Mouse (Mus musculus) thymus, postnatal 14 days (tissue): Measurements from ENCODE around the gene Kdm4b.

Source experiments
- DNase-seq: peaks from one replicate; pipeline ENCODE4 v3.0.0; 2021

Kdm4b gene

GRCm38 (mm10) chr17:56300186-56300585 is 25.7 kb upstream of the Kdm4b start, which contains the start of gene Arrdc5:
TSS of gene Arrdc5 (minus strand) at chr17:56300286.
- DNase-seq, result no peak

- DNase-seq, result peak; percentile 37
These were observed 23.4 kb upstream of the Kdm4b start for GRCm38 (mm10) chr17:56302363-56302996.

DNA sequence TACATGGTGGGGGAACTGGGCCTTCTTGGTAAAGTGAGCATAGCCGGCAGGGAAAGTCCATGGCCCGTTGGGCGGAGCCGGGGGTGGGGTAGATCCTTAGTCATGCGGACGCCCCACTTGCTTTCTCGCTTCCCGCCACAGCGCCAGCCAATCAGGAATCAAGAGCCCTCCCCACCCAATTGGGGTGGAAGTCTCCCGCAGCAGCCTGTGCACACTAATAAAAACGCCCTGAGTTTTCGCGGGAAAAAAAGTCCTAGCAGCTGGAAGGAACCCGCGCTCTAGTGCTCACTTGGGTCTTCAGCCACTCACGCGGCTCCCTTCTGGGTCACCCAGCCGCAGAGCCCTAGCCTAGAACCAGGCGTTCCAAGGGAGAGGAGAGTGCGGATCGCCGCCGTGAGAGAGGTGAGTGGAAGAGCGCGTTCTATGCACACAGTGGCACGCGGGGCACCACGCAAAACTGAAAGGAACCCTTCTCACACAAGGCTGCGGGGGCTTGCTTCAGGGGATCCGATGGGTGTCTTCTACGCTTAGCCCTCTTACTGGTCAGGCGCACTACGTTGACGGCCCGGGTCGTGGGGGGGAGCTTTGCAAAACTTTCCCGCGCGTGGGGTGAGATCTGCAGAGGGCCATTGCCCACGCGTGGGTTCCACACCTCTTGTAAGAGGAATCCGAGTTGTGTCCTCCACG is 22.6 kb upstream of the Kdm4b start, which contains the start of gene Uhrf1:
Uhrf1 (plus strand) TSS at position 162 of the 687 bp plus-strand sequence.
- peak; percentile 87 for DNase-seq

GRCm38 (mm10) chr17:56303847-56304586 is 21.8 kb upstream of the Kdm4b start:
- peak; percentile 98 for DNase-seq

GRCm38 (mm10) chr17:56304718-56305117 is 21.1 kb upstream of the Kdm4b start:
- peak; percentile 34 for DNase-seq

- DNase-seq, result peak; percentile 42
These were observed 20.7 kb upstream of the Kdm4b start for GRCm38 (mm10) chr17:56305156-56305555.

DNA sequence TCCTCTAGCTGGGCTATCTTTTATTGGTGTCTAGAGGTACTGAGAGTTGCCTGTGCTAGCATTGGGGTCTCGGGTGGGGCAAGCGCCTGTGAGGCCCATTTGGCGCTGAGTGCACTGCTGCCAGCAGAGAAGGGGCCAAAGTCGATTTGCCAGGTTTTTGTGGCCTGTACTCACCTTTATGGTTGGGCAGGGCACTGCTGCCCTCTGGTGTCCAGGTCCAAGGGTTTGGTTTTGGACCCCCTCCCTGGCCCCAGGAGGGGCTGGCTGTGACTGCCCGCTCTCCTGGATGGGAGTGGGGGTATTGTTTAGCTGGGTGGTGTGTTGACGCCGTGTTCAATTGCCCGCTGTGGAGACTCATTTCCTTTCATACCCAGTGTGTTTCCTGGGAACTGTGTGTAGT is 20.0 kb upstream of the Kdm4b start:
- peak; percentile 67 for DNase-seq

- DNase-seq, result no peak
These were observed 17.8 kb upstream of the Kdm4b start for GRCm38 (mm10) chr17:56308088-56308487.

DNA sequence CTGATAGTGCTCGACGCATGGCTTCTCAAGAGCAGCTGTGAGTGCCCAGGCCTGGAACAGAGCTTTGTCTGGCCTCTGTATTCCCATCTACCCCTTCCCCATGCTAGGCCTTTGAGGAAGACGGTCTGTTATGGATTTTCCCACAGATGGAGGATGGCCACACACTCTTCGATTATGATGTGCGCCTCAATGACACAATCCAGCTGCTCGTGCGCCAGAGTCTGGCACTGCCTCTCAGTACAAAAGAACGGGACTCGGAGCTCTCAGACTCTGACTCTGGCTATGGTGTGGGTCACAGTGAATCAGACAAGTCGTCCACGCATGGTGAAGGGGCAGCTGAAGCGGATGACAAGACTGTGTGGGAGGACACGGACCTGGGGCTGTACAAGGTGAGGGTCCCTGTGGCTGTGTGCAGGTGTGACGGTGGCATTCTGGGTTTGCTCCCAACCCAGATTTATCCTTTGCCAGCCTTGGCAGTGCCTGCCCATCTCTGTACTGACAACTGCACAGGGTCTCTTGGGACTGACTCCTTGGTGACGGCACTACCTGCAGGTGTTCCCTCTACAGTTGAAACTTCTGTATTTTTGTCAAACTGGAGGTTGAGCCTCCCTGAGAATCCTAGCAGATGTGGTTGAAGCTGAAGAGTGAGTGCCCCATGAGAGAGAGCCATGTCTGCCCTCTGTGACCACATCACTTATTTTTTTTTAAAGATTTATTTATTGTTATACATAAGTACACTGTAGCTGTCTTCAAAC is 16.5 kb upstream of the Kdm4b start:
- no peak for DNase-seq

- no peak for DNase-seq
These were observed 1.4 kb upstream of the Kdm4b start for GRCm38 (mm10) chr17:56324419-56324818.

GRCm38 (mm10) chr17:56326153-56327147 is 588 bp downstream of the Kdm4b start:
- DNase-seq, result no peak

DNA sequence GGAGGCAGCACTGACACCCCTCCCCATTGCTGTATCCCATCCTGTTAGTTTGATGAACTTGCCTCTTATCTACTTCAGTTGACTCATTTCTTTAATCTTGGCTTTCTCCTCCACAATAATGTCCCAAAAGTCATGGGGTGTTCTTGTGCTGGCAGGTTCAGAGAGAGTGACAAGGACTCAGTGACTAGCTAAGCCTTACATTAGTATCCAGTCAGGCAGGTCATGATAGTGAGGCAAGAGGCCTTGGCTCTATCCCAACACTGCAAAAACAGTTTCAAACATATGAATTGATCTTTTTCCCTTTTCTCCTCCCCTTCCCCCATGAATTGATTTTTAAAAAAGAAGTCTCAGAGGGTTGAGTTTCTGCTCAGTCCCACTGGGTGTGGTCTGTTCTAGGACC is 3.4 kb downstream of the Kdm4b start:
- DNase-seq, result no peak

- peak; percentile 60 for DNase-seq
These were observed 4.5 kb downstream of the Kdm4b start for GRCm38 (mm10) chr17:56330345-56330744.

DNA sequence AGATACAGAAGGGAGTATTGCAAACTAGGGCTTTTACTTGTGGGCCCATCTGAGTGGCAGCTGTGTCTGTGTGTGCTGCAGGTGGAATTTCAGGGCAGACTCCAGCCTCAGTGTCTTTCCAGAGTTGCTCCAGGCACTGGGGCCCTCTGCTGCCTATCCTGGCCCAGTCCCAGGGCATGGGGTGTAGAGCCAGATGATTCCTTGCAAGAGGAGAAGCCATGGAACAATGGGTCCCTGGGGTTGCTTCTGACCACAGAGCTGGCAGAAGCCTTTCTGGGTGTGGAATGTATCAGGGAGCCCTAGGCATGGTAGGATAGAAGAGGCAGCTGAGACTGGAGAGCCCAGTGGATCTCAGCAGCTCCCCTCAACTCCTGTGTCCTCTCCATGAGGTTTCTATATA is 5.4 kb downstream of the Kdm4b start:
- no peak for DNase-seq

DNA sequence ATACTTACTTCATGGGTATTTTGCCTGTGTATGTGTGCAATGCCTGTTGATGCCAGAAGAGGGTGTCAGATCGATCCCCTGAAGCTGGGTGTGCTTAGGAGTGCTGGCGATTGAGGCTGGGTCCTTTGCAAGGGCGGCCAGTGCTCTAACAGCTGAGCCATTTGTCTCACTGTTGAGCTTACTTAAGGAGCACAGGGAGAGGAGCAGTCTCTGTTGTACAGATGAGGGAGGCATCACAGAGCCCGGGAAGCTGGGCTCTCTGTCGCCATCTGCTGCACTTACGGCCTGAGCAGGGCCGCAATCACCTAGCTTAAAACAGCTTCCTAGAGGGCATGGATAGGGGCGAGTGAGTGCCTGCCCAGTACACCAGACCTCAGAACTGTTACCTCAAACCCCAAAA is 7.1 kb downstream of the Kdm4b start:
- peak; percentile 33 for DNase-seq

- peak; percentile 67 for DNase-seq
These were observed 11.3 kb downstream of the Kdm4b start for GRCm38 (mm10) chr17:56337190-56337589.

- no peak for DNase-seq
These were observed 11.9 kb downstream of the Kdm4b start for GRCm38 (mm10) chr17:56337791-56338190.

GRCm38 (mm10) chr17:56338909-56339308 is 13.0 kb downstream of the Kdm4b start:
- peak; percentile 78 for DNase-seq

- no peak for DNase-seq
These were observed 14.9 kb downstream of the Kdm4b start for GRCm38 (mm10) chr17:56340717-56341116.

- DNase-seq, result no peak
These were observed 17.6 kb downstream of the Kdm4b start for GRCm38 (mm10) chr17:56343466-56343865.

DNA sequence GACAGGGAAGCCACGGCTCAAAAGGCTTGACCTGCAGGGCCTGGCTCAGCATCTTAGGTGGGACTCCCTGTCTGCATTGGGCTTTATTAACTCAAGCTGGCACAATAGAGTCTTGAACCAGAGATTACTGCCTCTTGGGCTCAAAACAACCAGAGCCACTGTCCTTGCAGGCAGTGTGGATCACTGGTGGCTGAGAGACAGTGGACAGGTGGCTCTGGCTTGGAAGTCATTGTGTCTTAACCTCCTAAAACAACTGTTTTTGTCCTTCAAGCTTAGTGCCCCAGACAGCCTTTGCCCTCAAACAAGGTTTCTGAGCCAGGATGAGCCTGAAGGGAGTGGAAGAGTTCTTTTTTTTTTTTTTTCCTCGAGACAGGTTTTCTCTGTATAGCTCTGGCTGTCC is 19.5 kb downstream of the Kdm4b start:
- no peak for DNase-seq

DNA sequence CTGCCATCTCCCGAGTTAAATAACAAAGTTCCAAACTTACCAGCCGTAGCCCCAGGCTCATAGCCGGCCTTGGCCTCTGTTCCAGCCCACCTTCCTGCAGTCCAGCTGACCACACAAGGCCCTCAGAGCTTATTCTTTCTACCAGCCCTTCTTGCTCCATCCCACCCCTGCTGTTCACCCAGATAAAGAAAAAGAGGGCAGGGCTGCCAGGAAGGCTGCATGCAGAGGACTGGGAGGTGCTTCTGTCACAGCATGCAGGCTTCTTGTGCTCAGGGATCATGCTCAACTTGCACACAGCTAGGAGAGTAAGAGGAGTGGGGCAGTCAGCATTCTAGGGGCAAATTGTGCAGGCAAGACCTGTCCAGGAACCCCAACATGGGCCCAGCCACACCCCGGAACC is 22.3 kb downstream of the Kdm4b start:
- no peak for DNase-seq
